Mouse (Mus musculus) bone marrow, adult 2 months (tissue): Measurements from ENCODE around the gene Ephb2.

Experiments
- CTCF ChIP-seq: fragments of 200-500 bp; IDR thresholded peaks from 2 replicates; pipeline ENCODE4 v1.5.1; 2011; ENCODE audit warnings: low read length, control low read depth; ENCODE audit not compliant: control insufficient read depth, insufficient read depth
- POLR2A ChIP-seq: fragments of 200-500 bp; IDR thresholded peaks from 2 replicates; pipeline ENCODE4 v1.6.1; 2011; ENCODE audit warnings: low read depth, mild to moderate bottlenecking, control low read depth, low read length, borderline replicate concordance; ENCODE audit not compliant: control insufficient read depth

DNA sequence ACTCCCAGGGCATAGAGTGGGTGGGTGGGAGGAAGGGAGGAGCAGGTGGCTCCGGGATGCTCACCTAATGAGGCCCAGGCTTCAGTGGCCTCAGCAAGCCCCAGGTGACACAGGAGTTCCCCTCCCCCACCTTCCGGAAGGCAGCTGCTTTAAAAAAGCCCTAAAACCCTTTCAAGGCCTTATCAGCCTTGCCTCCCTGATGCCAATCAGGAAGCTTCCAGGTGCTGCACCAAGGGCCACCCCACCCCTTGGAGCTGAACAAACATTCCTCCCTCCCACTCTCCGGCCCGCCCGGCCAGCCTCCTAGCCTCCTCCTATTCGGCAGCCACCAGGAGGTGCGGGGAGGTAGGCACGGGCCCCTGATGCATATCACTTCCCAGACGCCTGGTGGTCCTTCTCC is 6.0 kb downstream of the Ephb2 start:
- no peak for TF ChIP-seq POLR2A
- no peak for TF ChIP-seq CTCF
